Mouse (Mus musculus) intestine, embryonic 14.5 days (tissue): ENCODE results near the gene Fam78a. TPM values are rescaled to one million over a fixed set of nuclear protein-coding genes. Genes with fewer than 3 reads are reported as not detected.

ENCODE experiments used
- microRNA-seq: library from miRNA; unstranded; fragments of <30 nt; microRNA quantifications from one replicate; pipeline ENCODE4, GENCODE M21; 2016
- polyA plus RNA-seq: library from polyadenylated mRNA; unstranded; fragments of >200 nt; fragmentation: Nextera tagmentation; extraction: Ambion mirVana; gene quantifications from 2 replicates; pipeline ENCODE4 v1.2.1, GENCODE M21; 2014

Fam78a gene
- polyA plus RNA-seq, 1 experiment from 2014 or later = 1.7 TPM

Small RNA genes within 50 kb of the gene (microRNA-seq; reads per million reads assigned to microRNA genes)
- gene Mir7674 = 0.51 reads per million

Other genes starting within 250 kb of the Fam78a start
- gene Fibcd1, start 238.9 kb downstream of the Fam78a start, polyA plus RNA-seq = 0.43 and 0.46 TPM in 2 replicates
- 0.22 and 0.35 TPM in 2 replicates for gene Lamc3, start 197.6 kb downstream of the Fam78a start, polyA plus RNA-seq
- 20.2 and 25.2 TPM in 2 replicates for gene Aif1l, start 134.7 kb downstream of the Fam78a start, polyA plus RNA-seq
- 70.9 and 75.7 TPM in 2 replicates for gene Nup214, start 110.4 kb downstream of the Fam78a start, polyA plus RNA-seq
- gene Plpp7, start 10.7 kb upstream of the Fam78a start, polyA plus RNA-seq = 4.2 and 4.8 TPM in 2 replicates
- 48.4 and 52.8 TPM in 2 replicates for gene Prrc2b, start 66.2 kb upstream of the Fam78a start, polyA plus RNA-seq
- 26.9 and 27.6 TPM in 2 replicates for gene Pomt1, start 151.7 kb upstream of the Fam78a start, polyA plus RNA-seq
- 61.8 and 65.8 TPM in 2 replicates for gene Uck1, start 175.3 kb upstream of the Fam78a start, polyA plus RNA-seq
- 20.1 and 20.2 TPM in 2 replicates for gene Golga2, start 202.5 kb upstream of the Fam78a start, polyA plus RNA-seq
- gene Swi5, start 203.2 kb upstream of the Fam78a start, polyA plus RNA-seq = 162 and 198 TPM in 2 replicates